Mouse (Mus musculus) MEL (cell line): ENCODE measurements around the gene Uso1. TPM values are rescaled to one million over a fixed set of nuclear protein-coding genes. Genes with fewer than 3 reads are reported as not detected.
A peak's percentile ranks its signal among the peaks of the same experiment; 100 is the strongest.

ENCODE experiments used
- DNase-seq: peaks from one replicate; pipeline ENCODE4 v3.0.0; 2011; ENCODE audit warnings: low read depth, low spot score
- H3K27ac ChIP-seq: 2 replicates; pipeline ENCODE4 v1.5.1; 2012; ENCODE audit warnings: low read depth, mild to moderate bottlenecking, control low read depth, low read length, moderate library complexity; ENCODE audit not compliant: control insufficient read depth
- H3K27me3 ChIP-seq, 2 experiments: fragments of 150-350 bp in 1 of 2; sonication (generic) in 1 of 2; 2 replicates each; pipeline ENCODE4 v1.6.1; 2012; ENCODE audit warnings: low read length in 2 of 2, mild to moderate bottlenecking in 2 of 2, improper control_type of control experiment in 1 of 2, moderate library complexity in 1 of 2; ENCODE audit not compliant: insufficient read depth in 2 of 2, control insufficient read depth in 1 of 2
- H3K36me3 ChIP-seq, 2 experiments: 2 replicates each; pipeline ENCODE4 v1.6.1; 2012 to 2014; ENCODE audit warnings: low read length in 2 of 2, improper control_type of control experiment in 1 of 2, inconsistent platforms in 1 of 2, mild to moderate bottlenecking in 1 of 2; ENCODE audit not compliant: insufficient read depth in 2 of 2, control insufficient read depth in 1 of 2
- H3K4me1 ChIP-seq, 2 experiments: fragments of 150-350 bp in 1 of 2; sonication (generic) in 1 of 2; 2 replicates each; pipeline ENCODE4 v1.6.1; 2012; ENCODE audit warnings: low read length in 2 of 2, improper control_type of control experiment in 1 of 2, mild to moderate bottlenecking in 1 of 2; ENCODE audit not compliant: insufficient read depth in 2 of 2, control insufficient read depth in 1 of 2
- H3K4me3 ChIP-seq, 2 experiments: fragments of 150-350 bp in 1 of 2; sonication (generic) in 1 of 2; 2 replicates each; pipeline ENCODE4 v1.5.1; 2012; ENCODE audit warnings: low read depth in 2 of 2, low read length in 2 of 2, mild to moderate bottlenecking in 2 of 2, moderate library complexity in 2 of 2, control low read depth in 1 of 2, improper control_type of control experiment in 1 of 2; ENCODE audit not compliant: control insufficient read depth in 1 of 2, insufficient read depth in 1 of 2
- H3K79me2 ChIP-seq: 2 replicates; pipeline ENCODE4 v1.6.1; 2012; ENCODE audit warnings: mild to moderate bottlenecking, low read length, moderate library complexity; ENCODE audit not compliant: control insufficient read depth, poor library complexity, insufficient read depth
- H3K9ac ChIP-seq: 2 replicates; pipeline ENCODE4 v1.6.1; 2012; ENCODE audit warnings: low read depth, mild to moderate bottlenecking, control low read depth, low read length, moderate library complexity; ENCODE audit not compliant: control insufficient read depth, poor library complexity, severe bottlenecking
- H3K9me3 ChIP-seq: fragments of 150-350 bp; sonication (generic); replicated peaks from 2 replicates; pipeline ENCODE4 v1.6.1; 2012; ENCODE audit warnings: mild to moderate bottlenecking, low read length, improper control_type of control experiment, moderate library complexity; ENCODE audit not compliant: insufficient read depth
- CHD1 ChIP-seq: IDR thresholded peaks from 2 replicates; pipeline ENCODE4 v1.6.1; 2012; ENCODE audit warnings: low read depth, mild to moderate bottlenecking, inconsistent platforms, low read length, improper control_type of control experiment
- CTCF ChIP-seq, 3 experiments: IDR thresholded peaks in 2 of 3; conservative IDR thresholded peaks in 1 of 3; 2 replicates each; pipeline ENCODE4 v1.5.1; 2011 to 2012; ENCODE audit warnings: low read length in 3 of 3, low read depth in 2 of 3, mild to moderate bottlenecking in 2 of 3, improper control_type of control experiment in 1 of 3, inconsistent platforms in 1 of 3, mixed read lengths in 1 of 3, moderate library complexity in 1 of 3; ENCODE audit not compliant: control insufficient read depth in 1 of 3, insufficient read depth in 1 of 3, poor library complexity in 1 of 3, severe bottlenecking in 1 of 3
- E2F4 ChIP-seq: IDR thresholded peaks from 2 replicates; pipeline ENCODE4 v1.6.1; 2011; ENCODE audit warnings: low read depth, low read length, improper control_type of control experiment, borderline replicate concordance
- ELF1 ChIP-seq: IDR thresholded peaks from 2 replicates; pipeline ENCODE4 v1.6.1; 2014; ENCODE audit warnings: low read depth, mild to moderate bottlenecking, inconsistent platforms, low read length, improper control_type of control experiment, moderate library complexity
- EP300 ChIP-seq, 2 experiments: IDR thresholded peaks; 2 replicates each; pipeline ENCODE4 v1.6.1; 2011; ENCODE audit warnings: improper control_type of control experiment in 2 of 2, low read length in 2 of 2, low read depth in 1 of 2, mild to moderate bottlenecking in 1 of 2
- ETS1 ChIP-seq: IDR thresholded peaks from 2 replicates; pipeline ENCODE4 v1.6.1; 2012; ENCODE audit warnings: low read depth, mild to moderate bottlenecking, inconsistent platforms, low read length, improper control_type of control experiment, moderate library complexity
- GATA1 ChIP-seq: IDR thresholded peaks from 2 replicates; pipeline ENCODE4 v1.6.1; 2011; ENCODE audit warnings: low read depth, low read length, improper control_type of control experiment
- HCFC1 ChIP-seq: IDR thresholded peaks from 2 replicates; pipeline ENCODE4 v1.6.1; 2012; ENCODE audit warnings: low read depth, mild to moderate bottlenecking, inconsistent platforms, low read length, improper control_type of control experiment, moderate library complexity
- JUND ChIP-seq: IDR thresholded peaks from 2 replicates; pipeline ENCODE4 v1.6.1; 2011; ENCODE audit warnings: low read depth, mild to moderate bottlenecking, improper control_type of control experiment, low read length
- KAT2A ChIP-seq: conservative IDR thresholded peaks from 2 replicates; pipeline ENCODE4 v1.6.1; 2012; ENCODE audit warnings: low read depth, low read length, improper control_type of control experiment, inconsistent platforms
- MAFK ChIP-seq: IDR thresholded peaks from 2 replicates; pipeline ENCODE4 v1.6.1; 2011; ENCODE audit warnings: low read depth, mild to moderate bottlenecking, low read length, improper control_type of control experiment, borderline replicate concordance
- MAX ChIP-seq: IDR thresholded peaks from 2 replicates; pipeline ENCODE4 v1.6.1; 2011; ENCODE audit warnings: low read length, improper control_type of control experiment
- MAZ ChIP-seq: IDR thresholded peaks from 2 replicates; pipeline ENCODE4 v1.6.1; 2012; ENCODE audit warnings: low read depth, mild to moderate bottlenecking, inconsistent platforms, low read length, improper control_type of control experiment
- MEF2A ChIP-seq: IDR thresholded peaks from 2 replicates; pipeline ENCODE4 v1.6.1; 2014; ENCODE audit warnings: low read depth, mild to moderate bottlenecking, inconsistent platforms, low read length, improper control_type of control experiment; ENCODE audit not compliant: poor library complexity, insufficient replicate concordance, severe bottlenecking; ENCODE audit errors: extremely low read depth
- MXI1 ChIP-seq: IDR thresholded peaks from 2 replicates; pipeline ENCODE4 v1.6.1; 2011; ENCODE audit warnings: mild to moderate bottlenecking, low read depth, low read length, improper control_type of control experiment
- MYB ChIP-seq: IDR thresholded peaks from 2 replicates; pipeline ENCODE4 v1.6.1; 2011; ENCODE audit warnings: mild to moderate bottlenecking, low read depth, low read length, improper control_type of control experiment
- MYC ChIP-seq: IDR thresholded peaks from 2 replicates; pipeline ENCODE4 v1.6.1; 2011; ENCODE audit warnings: low read depth, mild to moderate bottlenecking, low read length, improper control_type of control experiment, moderate library complexity
- NELFE ChIP-seq: IDR thresholded peaks from 2 replicates; pipeline ENCODE4 v1.6.1; 2011; ENCODE audit warnings: low read depth, low read length, improper control_type of control experiment
- POLR2AphosphoS2 ChIP-seq: IDR thresholded peaks from 2 replicates; pipeline ENCODE4 v1.6.1; 2011; ENCODE audit warnings: low read length, improper control_type of control experiment
- POLR2AphosphoS5 ChIP-seq: IDR thresholded peaks from 2 replicates; pipeline ENCODE4 v1.6.1; 2012; ENCODE audit warnings: low read depth, borderline replicate concordance, mild to moderate bottlenecking, inconsistent platforms, low read length, moderate library complexity, mixed read lengths
- RCOR1 ChIP-seq: IDR thresholded peaks from 2 replicates; pipeline ENCODE4 v1.6.1; 2012; ENCODE audit warnings: low read depth, mild to moderate bottlenecking, inconsistent platforms, low read length, improper control_type of control experiment
- SIN3A ChIP-seq: IDR thresholded peaks from 2 replicates; pipeline ENCODE4 v1.6.1; 2012; ENCODE audit warnings: low read length, improper control_type of control experiment, inconsistent platforms
- SMC3 ChIP-seq: IDR thresholded peaks from 2 replicates; pipeline ENCODE4 v1.6.1; 2011; ENCODE audit warnings: low read depth, low read length, improper control_type of control experiment
- TBP ChIP-seq: IDR thresholded peaks from 2 replicates; pipeline ENCODE4 v1.8.0; 2011; ENCODE audit warnings: low read depth, low read length, improper control_type of control experiment
- TCF12 ChIP-seq: IDR thresholded peaks from 2 replicates; pipeline ENCODE4 v1.6.1; 2014; ENCODE audit warnings: low read depth, mild to moderate bottlenecking, inconsistent platforms, low read length, improper control_type of control experiment, moderate library complexity
- UBTF ChIP-seq: IDR thresholded peaks from 2 replicates; pipeline ENCODE4 v1.6.1; 2012; ENCODE audit warnings: low read depth, mild to moderate bottlenecking, inconsistent platforms, low read length, improper control_type of control experiment, moderate library complexity, borderline replicate concordance; ENCODE audit not compliant: insufficient read depth
- USF1 ChIP-seq: IDR thresholded peaks from 2 replicates; pipeline ENCODE4 v1.6.1; 2014; ENCODE audit warnings: low read depth, mild to moderate bottlenecking, inconsistent platforms, low read length, improper control_type of control experiment, moderate library complexity
- USF2 ChIP-seq, 2 experiments: IDR thresholded peaks; 2 replicates each; pipeline ENCODE4 v1.6.1; 2011 to 2012; ENCODE audit warnings: improper control_type of control experiment in 2 of 2, low read length in 2 of 2, borderline replicate concordance in 1 of 2, inconsistent platforms in 1 of 2, low read depth in 1 of 2, mild to moderate bottlenecking in 1 of 2; ENCODE audit not compliant: insufficient read depth in 1 of 2
- ZKSCAN1 ChIP-seq: IDR thresholded peaks from 2 replicates; pipeline ENCODE4 v1.6.1; 2012; ENCODE audit warnings: low read depth, mild to moderate bottlenecking, inconsistent platforms, low read length, improper control_type of control experiment, moderate library complexity
- ZNF384 ChIP-seq: IDR thresholded peaks from 2 replicates; pipeline ENCODE4 v1.6.1; 2012; ENCODE audit warnings: low read depth, mild to moderate bottlenecking, inconsistent platforms, low read length, improper control_type of control experiment
- polyA plus RNA-seq, 2 experiments: library from polyadenylated mRNA; stranded (reverse) in 1 of 2; unstranded in 1 of 2; fragments of >175 nt in 1 of 2; fragments of >200 nt in 1 of 2; gene quantifications; 2 replicates each; pipeline versions ENCODE4 v1.2.1 to v1.2.4; 2012; ENCODE audit warnings: low replicate concordance in 2 of 2, low read depth in 1 of 2; ENCODE audit not compliant: insufficient read length in 2 of 2, insufficient read depth in 1 of 2, missing spikeins in 1 of 2
- total RNA-seq: library from RNA; depleted of rRNA; stranded (reverse); fragments of 300-350 nt; gene quantifications from 2 replicates; pipeline ENCODE4 v1.2.3, GENCODE M21; 2012

The Uso1 gene
- total and polyA plus RNA-seq, 3 experiments, result 22.1 to 69.1 (median 62.0) TPM

DNA sequence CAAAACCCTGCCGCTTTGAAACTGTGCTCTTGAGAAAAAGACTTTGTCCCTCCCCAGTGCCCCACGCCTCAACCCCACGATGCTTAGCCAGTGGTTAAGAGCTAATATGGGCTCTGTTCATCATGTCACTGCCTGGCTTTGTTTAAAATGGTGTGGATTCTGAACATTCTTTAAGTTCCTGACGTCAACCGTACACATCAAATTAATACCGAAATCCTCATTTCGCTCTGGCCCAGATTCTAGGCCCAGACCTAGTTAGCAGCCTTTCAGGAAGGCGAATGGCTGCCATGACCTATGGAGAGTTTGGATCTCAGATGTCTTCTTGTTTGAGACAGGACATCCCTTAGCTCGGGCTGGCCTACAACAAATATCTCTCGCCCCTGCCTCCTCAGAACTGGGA is 10.0 kb upstream of the Uso1 start:
- peaks cover 0 to 22% of the 10 kb centered on the region in 2 experiments; a peak in 2 of 4 replicates for H3K36me3 ChIP-seq
- H3K4me3 ChIP-seq, result peak overlapping the region; percentile 71 to 81
- H3K79me2 ChIP-seq, result peaks cover 11% of the 10 kb centered on the region
- H3K9me3 ChIP-seq, result no peaks in the 10 kb centered on the region
- peak overlapping the region; percentile 87 for H3K27ac ChIP-seq
- H3K4me1 ChIP-seq, result peaks cover 14 to 30% of the 10 kb centered on the region in 2 experiments
- H3K27me3 ChIP-seq, result no peaks in the 10 kb centered on the region
- no peak for TF ChIP-seq JUND
- TF ChIP-seq POLR2AphosphoS5, result no peak
- TF ChIP-seq ELF1, result no peak
- no peak for TF ChIP-seq TBP
- no peak for TF ChIP-seq UBTF
- no peak for TF ChIP-seq MAZ
- TF ChIP-seq TCF12, result no peak
- no peak for TF ChIP-seq GATA1
- no peak for TF ChIP-seq MXI1
- TF ChIP-seq KAT2A, result no peak
- TF ChIP-seq ZKSCAN1, result no peak
- TF ChIP-seq MAFK, result no peak
- no peak for TF ChIP-seq SIN3A
- TF ChIP-seq USF1, result no peak
- TF ChIP-seq, all 39 proteins: peak for 0
- peak overlapping the region; percentile 79 for H3K9ac ChIP-seq
- peak; percentile 57 for DNase-seq

DNA sequence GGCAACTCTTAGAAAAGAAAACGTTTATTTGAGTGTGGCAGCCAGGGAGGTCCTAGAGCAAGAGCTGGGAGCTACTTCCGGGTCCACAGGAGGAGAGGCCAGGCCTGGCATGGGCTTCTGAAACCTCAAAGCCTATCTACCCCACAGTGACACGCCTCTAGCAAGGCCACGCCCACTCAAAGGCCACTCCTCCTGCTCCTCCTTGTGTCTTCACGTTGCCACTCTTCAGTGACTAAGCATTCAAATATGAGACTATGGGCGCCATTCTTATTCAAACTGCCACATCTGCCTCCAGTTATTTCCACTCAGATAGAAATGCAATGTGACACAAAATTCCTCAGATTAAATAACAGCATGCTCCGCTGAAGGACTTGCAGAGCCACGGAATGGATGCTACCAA is 9.2 kb upstream of the Uso1 start:
- peak overlapping the region; percentile 79 for H3K9ac ChIP-seq
- H3K9me3 ChIP-seq, result no peaks in the 10 kb centered on the region
- H3K4me1 ChIP-seq, result peaks cover 14 to 30% of the 10 kb centered on the region in 2 experiments
- peak overlapping the region; percentile 94 for H3K27ac ChIP-seq
- H3K27me3 ChIP-seq, result no peaks in the 10 kb centered on the region
- peak overlapping the region; percentile 66 to 81 for H3K4me3 ChIP-seq
- DNase-seq, result peak; percentile 99
- peaks cover 11% of the 10 kb centered on the region for H3K79me2 ChIP-seq
- H3K36me3 ChIP-seq, result peaks cover 0 to 22% of the 10 kb centered on the region in 2 experiments; a peak in 2 of 4 replicates
- TF ChIP-seq EP300 (IDR thresholded peaks at IDR 0.05; ENCODE audit: low read depth in 1 of 2, low read length in 2 of 2), result 0 out of 4 replicates have a peak, but pooled peaks of 1 of the 2 experiments have one; percentile 53
- 0 out of 2 replicates have a peak, but pooled peaks have one; percentile 12 for TF ChIP-seq GATA1
- TF ChIP-seq RCOR1, result no peak
- no peak for TF ChIP-seq ZKSCAN1
- TF ChIP-seq MYC, result peak; percentile 76; the same call in 1 of the 2 replicates
- TF ChIP-seq ELF1, result peak; percentile 98
- TF ChIP-seq POLR2AphosphoS2, result peak; percentile 70; the same call in 1 of the 2 replicates
- TF ChIP-seq MAX, result peak; percentile 77
- peak; percentile 79; the same call in 1 of the 2 replicates for TF ChIP-seq TBP
- TF ChIP-seq ETS1, result peak; percentile 61
- TF ChIP-seq NELFE, result peak; percentile 69
- no peak for TF ChIP-seq SMC3
- TF ChIP-seq CTCF (IDR thresholded peaks at IDR 0.05 in 2 of 3, conservative IDR thresholded peaks at IDR 0.05 in 1 of 3; ENCODE audit: control insufficient read depth in 1 of 3, insufficient read depth in 1 of 3, low read depth in 2 of 3, low read length in 3 of 3, poor library complexity in 1 of 3, severe bottlenecking in 1 of 3), result no peak
- no peak for TF ChIP-seq USF2 (IDR thresholded peaks at IDR 0.05; ENCODE audit: borderline replicate concordance in 1 of 2, insufficient read depth in 1 of 2, low read depth in 1 of 2, low read length in 2 of 2)
- TF ChIP-seq MXI1, result peak; percentile 53; the same call in 1 of the 2 replicates
- TF ChIP-seq E2F4, result no peak
- TF ChIP-seq MEF2A, result no peak
- 0 out of 2 replicates have a peak, but pooled peaks have one; percentile 25 for TF ChIP-seq MAZ
- TF ChIP-seq MYB, result peak; percentile 52; the same call in 1 of the 2 replicates
- TF ChIP-seq HCFC1, result peak; percentile 61; the same call in 1 of the 2 replicates
- TF ChIP-seq TCF12, result peak; percentile 64
- TF ChIP-seq ZNF384, result no peak
- TF ChIP-seq MAFK, result peak; percentile 33; the same call in 1 of the 2 replicates
- TF ChIP-seq CHD1, result no peak
